Mouse (Mus musculus) CD4-positive, CD25-positive, alpha-beta regulatory T cell, adult 2 months (primary cell): ENCODE results near the gene Cdcp1.
A peak's percentile ranks its signal among the peaks of the same experiment; 100 is the strongest.

Source experiments
- DNase-seq: peaks from one replicate; pipeline ENCODE4 v3.0.0-alpha.2; 2012; ENCODE audit warnings: low read depth, low spot score

The Cdcp1 gene

DNA sequence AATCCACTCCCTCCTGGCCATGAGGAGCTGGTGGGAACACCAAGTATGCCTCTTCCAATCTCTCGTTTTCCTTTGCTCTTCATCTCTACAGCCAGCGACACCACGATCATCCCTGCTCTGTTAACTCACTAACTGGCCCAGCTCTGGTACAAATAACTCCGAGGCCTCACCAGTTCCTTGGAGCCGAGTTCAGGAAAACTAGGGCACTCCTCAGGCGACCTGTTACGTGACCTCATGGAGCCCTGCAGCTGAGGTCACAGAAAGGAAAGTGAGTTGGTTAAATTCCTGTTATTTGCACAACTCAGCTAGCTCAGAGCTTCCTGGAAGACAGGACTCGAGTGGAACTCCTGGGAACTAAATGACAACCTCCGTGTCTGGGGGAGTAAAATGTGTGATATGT, 2.5 kb downstream of the Cdcp1 start:
- no peak for DNase-seq

DNA sequence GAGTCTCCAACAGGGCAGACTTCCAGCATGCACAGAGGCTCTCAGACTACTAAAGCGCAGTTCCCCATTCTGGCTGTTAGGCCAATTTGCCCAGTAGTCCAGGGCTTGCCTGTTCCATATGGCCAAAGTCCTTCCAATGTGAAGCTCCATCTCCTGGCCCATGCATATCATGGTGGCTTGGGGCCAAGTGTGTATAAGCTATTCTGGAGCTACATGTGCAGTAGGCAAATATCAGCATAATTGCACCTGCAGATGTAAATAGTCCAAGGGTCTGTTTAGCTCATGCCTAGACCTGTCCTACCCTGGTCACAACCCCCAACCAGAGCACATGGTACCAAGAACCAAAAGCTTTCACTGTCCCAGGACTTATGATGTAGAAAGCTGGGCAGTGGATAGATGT, 7.9 kb downstream of the Cdcp1 start:
- DNase-seq: no peak

DNA sequence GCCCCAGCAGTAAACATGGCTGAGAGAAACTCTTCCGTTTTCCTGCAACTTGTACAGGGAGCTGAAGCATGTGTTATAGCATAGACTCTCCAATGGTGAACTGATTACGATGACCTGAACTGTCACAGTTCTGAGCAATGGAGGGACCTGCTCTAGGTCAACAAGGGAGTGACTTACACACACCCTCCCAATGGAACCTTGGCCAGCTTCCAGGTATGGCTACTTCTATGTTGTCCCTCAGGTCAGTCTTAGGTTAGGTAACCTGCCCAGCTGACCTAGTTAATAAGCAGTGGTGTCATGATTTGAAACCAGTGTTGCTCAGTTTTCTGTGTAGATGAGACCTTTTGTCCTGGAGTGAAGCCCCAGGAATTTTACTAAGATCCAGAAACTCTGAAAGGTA, 8.9 kb downstream of the Cdcp1 start:
- DNase-seq: no peak

DNA sequence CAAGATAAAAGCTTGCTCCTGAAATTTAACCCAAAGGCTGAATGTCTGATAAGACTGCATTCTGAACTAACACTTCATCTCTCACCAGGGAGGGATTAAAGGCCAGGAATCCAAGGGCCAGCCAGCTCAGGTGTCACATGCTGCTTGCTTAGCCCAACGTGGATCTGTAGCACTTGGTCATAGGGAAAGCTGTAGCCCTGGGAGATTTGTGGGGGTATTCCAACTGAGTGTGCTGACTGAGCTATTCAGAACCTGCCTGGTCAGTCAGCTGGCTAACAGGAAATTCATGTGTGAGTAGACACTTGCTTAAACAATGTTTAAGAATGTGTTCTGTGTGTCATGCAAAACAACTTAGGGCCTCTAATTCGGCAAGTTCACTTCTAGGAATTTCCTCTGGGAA, 9.3 kb downstream of the Cdcp1 start:
- no peak for DNase-seq

DNA sequence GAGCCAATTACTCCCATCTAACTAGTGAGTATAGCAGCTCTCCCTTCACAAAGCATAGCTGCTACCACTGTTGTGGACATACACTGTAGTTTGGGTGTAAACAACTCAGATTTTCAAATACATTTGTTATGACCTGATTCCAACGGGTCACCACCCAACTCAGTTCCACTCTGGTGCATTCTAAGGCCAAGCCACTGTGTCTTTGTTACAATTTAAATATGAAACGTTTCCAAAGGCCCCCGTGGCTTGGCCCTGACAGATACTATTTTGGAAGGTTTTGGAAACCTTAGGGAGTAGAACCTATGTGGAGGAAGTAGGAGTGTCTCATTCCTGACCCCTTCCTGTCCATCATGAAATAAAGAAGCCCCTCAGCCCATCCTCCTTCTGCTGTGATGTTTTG, 15.7 kb downstream of the Cdcp1 start:
- DNase-seq: no peak

DNA sequence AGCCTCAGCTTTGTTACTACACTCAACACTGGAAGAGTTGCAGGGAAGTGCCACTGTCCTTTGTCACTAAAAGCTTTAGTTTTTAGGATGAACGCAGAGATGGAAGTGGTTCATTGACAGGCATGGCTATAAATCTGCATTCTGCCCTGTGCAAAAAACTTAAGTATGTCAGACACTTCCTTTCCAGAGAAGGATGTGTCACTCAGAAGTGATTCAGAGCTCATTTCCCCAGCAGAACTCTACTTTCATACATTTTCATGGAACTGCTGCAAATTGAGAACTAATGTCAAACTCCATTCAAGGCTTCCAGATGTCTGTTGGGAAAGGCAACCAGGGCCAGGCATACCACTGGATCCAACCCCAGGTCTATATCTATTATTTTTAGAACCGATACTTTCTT, 27.6 kb downstream of the Cdcp1 start:
- DNase-seq: no peak

DNA sequence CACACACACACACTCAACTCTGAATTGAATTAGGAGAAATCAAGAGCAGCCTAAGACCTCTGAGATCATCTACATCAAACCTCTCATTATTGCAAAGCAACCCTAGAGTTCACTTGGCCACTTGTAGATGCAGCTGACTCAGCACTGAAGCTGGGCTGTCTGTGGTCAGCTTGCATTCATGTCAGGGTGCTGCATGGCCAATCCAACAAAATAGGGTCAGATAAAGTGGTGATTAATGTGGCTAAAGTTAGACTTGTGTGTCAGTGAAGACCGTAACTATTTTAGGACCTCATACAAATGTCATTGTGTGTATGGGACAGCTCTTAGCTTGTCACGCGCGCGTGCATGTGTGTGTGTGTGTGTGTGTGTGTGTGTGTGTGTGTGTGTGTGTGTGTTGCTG, 28.2 kb downstream of the Cdcp1 start:
- no peak for DNase-seq

DNA sequence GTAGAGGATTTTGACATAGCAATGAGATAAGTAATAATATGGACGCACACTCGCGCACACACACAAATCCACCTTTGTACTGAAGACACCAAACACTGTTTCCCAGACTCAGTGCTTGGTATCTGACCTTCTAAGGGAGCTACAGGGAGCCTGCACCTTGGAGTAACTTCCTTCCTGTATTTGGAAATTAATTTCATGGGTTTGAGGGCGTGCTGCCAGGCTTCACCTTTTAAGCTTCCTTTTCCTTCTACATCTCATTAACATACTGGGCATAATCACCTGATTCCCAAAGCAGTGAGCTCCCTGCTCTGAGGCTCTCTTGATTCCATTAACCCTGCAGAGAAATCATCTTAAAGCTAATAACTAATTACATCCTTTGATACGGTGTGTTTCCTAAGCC, 29.7 kb downstream of the Cdcp1 start:
- no peak for DNase-seq

DNA sequence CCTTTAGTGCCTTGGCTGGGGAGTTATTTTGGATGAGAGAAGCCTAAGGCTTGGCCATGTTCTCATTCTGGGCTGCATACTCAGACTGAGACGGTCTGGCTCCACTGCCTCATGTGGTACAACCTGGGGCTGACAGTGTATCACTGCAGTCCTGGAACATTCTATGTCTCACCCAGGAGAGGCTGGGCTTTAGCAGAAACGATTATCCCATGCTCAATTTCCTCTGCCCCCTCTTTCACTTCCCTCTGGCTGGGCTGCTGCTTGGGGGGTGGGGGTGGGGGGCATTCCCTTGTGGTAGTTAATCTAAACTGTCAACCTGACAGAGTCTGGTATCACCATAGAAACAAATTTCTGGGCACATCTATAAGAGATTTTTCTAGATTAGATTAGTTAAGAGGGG, 30.3 kb downstream of the Cdcp1 start:
- no peak for DNase-seq

DNA sequence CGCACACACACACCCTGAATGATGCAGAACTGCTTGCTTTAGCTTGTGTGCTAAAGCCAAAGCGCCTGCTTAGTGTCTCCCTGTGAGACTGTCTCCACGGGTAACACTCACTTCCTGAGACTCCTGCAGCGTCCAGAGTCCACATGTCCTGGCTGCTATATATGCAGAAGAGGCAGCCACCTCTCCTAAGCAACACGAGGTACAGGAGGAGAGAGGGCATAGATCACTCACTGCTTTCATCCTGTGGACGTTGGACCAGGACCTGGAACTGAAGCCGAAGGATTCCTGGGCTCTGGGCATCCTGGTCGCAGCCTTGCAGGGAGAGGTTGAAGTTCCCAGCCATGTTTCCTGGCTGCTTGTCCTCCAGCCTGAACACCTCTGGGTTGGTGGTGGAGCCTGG, 32.6 kb downstream of the Cdcp1 start:
- DNase-seq: no peak

DNA sequence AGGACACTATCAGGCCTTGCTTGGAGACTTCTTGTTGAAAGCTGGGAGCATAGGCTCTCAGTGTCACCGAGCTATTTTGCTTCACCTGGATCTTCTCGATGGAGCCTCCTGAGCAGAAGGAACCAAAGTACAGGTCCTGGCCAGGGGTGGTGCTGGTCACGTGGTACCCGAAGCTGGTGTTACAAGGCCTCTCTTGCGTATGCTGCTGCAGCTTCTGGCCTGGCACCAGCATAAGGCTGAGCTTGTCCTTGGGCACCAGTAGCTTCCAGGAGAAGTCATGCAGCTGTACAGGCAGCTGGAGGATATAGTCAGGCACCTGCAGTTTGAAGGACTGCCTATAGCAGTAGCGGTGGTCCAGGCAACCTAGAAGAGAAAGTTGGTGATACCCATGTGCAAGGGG, 35.8 kb downstream of the Cdcp1 start:
- no peak for DNase-seq

DNA sequence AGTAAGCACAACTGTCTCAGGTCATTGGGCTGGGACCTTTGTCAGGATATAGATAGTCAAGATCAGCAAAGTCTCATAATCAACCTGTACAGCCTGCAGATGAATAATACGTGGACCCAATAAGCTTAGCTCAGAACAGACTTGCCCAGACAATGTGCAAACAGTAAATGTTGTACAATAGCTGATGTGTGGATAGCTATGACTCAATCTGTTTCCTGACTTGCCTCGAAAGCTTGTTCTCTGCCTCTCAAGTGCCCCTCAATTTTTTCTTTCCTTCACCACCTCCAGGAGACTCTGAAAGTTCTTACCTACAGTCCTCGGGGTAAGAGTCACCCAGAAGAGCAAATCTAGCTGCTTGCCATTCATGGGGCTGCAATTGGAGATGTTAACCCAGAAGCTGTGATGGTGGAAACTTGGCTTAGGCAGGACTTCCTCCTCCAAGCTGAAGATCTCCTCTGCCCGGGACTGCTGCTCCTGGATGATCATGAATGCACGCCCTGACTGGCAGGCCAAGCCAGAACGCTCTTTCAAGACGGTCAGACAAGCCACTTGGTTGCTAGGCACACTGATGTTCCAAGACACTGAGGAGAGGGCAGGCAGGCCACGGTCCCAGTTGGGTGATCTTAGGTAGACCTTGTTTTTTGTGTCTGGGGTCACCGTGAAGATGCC, 38.3 kb downstream of the Cdcp1 start:
- DNase-seq: no peak

DNA sequence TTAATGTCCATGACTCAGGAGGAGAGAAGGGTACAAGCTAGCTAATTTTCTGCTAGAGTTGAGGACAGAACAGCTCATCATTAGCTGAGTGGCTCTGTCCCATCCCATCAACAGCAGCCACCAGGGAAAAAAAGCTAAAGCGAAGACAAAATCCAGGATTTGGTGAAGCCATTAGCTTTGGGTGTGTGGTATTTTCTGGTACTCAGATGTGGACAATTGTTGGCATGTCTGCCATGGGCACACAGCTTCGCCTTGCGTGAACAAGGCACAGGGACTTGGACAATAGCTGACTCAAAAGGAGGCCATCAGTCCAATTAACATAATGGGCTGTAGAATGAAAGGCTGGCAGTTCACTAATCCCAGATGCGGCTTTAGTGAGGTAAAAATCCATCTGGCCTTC, 41.5 kb downstream of the Cdcp1 start:
- DNase-seq: no peak

DNA sequence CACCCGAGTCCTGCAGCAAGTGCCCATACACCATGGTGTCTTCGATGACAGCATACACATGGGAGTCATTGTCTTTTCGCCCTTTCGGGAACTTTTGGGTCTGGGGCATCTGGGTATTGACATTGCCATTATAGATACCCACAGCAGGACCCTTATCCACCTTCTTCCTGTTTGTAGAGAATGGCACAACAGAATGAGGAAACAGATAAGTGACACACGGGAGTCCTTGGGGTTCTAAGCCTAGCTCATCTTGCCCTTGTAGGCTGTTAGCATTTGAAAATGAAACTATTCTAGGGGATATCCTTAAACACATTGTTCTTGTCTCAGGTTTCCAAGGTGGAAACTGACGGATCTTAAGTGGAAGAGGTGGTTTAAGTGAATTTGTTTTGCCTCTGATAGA, 42.1 kb downstream of the Cdcp1 start:
- no peak for DNase-seq

DNA sequence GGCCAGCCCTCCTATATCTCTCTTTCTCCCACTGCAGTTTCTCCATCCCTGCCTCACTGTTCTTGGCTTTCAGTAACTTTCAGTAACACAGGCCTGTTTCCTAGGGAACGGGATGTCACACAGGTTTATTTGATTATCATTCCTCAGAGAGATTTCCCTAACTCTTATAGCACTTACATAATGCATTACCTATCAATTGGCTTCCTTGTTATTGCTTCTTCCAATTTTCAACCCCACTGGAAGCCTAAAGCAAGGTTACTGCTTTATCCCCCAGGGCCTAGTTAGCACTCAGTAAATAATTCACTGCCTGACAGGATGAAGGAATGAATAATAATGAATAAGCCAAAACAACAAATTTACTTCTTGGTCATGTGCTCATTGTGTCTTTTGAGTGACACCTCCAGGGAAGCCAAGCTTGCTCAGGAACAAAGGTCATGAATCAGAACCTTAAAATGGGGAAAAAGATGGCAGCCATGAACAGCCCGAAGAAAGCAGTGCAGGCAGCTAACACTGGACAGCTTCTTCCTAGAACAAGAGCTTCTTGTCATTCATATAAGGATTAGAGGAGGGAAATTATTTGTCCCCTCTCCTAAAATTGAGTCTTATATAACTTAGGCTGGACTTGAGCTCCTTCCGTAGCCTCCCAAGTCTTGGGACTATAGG, 49.9 kb downstream of the Cdcp1 start:
- no peak for DNase-seq

DNA sequence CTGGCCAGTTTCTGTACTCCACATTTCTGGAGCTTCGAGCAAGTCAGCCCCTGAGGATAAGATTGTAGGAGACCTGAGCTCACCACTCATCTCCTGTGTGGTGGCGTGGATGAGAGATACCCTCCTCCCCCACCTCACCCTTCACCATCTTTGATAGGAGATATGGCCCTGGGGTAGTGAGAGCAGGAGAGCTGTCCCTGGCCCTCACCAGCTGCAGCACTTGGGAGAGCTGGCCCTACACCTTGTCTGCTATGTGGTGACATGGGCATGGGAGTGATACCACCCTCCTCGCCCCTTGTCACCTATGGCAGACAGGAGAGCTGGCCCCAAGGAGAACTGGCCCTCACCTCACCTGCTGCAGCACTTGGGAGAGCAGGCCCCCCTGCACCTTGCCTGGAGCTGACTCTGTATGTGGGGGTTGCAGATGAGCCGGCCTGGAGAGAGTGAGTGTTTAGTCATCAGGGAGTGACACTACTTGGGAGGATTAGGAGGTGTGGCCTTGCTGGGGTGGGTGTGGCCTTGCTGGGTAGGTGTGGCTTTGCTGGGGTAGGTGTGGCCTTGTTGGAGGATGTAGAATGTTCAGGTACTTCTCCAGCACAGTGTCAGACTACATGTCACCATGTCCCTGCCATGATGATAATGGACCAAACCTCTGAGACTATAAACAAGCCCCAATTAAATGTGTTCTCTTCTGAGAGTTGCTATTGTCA, 52.7 kb downstream of the Cdcp1 start:
- DNase-seq: no peak

DNA sequence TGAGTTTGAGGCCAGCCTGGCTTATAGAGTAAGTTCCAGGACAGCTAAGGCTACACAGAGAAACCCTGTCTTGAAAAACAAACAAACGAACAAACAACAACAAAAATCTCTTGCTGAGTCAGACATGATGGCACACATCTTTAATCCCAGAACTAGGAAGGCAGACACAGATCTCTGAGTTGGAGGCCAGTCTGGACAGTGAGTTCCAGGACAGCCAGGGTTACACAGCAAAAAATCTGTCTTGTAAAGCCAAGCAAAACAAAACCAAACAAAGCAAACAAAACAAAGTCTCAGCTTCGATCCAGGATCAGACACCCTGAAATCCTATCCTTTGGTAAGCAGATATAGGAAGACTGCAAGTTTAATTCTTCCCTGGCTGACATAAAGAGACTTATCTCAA, 54.0 kb downstream of the Cdcp1 start:
- DNase-seq: no peak

DNA sequence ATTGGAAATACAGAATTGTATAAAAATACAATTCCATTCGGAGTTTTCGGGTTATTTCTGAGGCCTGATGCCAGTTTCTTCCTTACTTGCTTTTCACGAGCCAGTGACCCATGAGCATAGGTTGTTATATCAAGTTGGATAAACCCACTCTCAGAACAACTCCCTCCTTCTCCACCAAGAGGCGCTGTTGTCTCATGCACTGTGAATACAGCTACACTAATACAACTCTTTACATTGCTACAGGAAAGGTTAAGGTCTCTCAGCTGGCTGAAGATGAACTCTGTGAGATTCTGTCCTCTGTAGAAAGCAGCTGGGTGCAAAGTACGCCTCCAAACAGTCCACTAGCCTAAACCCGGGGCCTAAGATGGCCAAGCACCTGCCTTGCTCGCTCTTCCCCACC, 56.5 kb downstream of the Cdcp1 start:
- DNase-seq: peak; percentile 86

DNA sequence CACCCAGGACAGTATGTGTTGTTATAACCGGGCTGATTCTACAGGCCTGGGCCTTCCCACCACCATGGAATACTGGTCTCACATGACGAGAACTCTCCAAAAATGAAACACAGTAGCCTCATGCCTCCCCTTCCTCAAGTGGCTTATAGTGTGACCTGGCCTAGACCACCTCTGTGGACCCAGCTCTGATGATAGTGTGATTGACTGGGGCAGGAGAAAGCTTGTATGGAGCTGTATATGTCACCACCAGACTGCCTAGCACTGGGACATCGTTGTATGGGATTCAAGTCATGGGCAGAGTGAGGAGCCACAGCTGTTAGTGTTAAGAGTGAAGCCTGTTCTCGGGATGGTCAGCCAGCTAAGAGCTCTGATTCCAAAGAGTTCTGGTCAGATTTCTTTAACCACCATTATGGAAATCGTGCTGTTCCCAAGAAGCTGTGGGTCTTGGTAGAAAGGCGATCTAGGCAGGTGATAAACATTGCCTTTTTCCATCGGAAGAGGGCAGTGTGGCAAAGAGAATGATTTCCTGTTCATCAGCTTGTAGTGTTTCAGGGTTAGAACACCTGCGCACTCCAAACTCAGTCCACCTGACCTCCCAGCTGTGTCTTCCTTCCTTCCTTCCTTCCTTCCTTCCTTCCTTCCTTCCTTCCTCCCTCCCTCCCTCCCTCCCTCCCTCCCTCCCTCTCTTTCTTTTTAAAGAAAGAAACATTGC, 57.6 kb downstream of the Cdcp1 start:
- peak; percentile 83 for DNase-seq

DNA sequence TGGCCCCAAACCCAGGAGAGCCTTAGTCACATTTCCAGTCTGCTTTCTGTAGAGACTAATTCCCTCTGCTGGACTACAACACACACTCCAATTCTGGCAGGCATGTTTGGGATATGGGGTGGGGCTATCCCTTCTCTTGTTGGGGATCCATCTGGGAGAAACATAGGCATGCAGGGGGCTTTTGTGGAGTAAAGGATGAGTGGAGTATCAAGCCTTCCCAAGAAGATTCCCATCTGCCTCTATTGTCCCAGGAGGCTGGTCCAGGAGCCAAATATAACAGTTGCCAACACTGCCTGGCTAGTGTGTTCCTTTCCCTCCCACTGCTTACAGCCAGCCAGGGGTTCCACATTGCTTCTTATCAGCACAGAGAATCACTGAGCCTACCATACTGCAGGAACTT, 58.1 kb downstream of the Cdcp1 start:
- no peak for DNase-seq

DNA sequence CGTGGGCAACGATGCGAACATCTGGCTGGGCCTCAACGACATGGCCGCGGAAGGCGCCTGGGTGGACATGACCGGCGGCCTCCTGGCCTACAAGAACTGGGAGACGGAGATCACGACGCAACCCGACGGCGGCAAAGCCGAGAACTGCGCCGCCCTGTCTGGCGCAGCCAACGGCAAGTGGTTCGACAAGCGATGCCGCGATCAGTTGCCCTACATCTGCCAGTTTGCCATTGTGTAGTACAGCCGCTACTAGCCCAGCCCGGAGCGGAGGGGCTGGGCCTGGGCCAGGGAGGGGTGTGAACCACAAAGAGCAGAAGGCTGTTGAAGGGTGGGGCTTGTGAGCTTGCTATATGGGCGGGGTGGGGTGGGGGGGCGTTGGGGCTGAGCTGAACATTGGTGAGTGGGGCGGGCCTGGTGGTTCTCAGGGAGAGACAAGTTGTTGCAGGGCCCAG, 58.9 kb downstream of the Cdcp1 start:
- no peak for DNase-seq

DNA sequence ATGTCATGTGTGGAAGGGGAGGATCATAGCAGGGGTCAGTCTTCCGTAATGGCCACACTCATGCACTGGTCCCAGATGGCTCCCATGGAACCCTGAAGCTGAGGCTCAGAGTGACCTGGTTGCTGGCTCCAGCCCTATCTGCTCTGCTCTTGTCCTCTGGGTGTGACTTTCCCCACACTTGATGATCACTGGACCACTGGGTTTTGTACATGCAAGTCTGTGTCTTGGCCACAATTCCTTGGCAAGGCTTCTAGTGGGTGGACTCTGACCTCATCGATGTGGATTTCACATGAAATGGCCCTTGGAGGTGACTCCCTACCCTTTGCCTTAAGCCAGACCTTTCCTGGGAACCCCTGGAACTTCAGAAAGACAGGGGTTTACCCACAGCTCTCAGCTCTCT, 62.7 kb downstream of the Cdcp1 start:
- no peak for DNase-seq
